Mouse (Mus musculus) lung, postnatal 10 days (tissue): Measurements from ENCODE around the gene Tcap.

Experiments
- DNase-seq: peaks from one replicate; pipeline ENCODE4 v3.0.0; 2021

Gene Tcap

GRCm38 (mm10) chr11:98383261-98384030 lies at the start of gene Tcap:
Gene Tcap (plus strand): TSS chr11:98383811.
- no peak for DNase-seq

DNA sequence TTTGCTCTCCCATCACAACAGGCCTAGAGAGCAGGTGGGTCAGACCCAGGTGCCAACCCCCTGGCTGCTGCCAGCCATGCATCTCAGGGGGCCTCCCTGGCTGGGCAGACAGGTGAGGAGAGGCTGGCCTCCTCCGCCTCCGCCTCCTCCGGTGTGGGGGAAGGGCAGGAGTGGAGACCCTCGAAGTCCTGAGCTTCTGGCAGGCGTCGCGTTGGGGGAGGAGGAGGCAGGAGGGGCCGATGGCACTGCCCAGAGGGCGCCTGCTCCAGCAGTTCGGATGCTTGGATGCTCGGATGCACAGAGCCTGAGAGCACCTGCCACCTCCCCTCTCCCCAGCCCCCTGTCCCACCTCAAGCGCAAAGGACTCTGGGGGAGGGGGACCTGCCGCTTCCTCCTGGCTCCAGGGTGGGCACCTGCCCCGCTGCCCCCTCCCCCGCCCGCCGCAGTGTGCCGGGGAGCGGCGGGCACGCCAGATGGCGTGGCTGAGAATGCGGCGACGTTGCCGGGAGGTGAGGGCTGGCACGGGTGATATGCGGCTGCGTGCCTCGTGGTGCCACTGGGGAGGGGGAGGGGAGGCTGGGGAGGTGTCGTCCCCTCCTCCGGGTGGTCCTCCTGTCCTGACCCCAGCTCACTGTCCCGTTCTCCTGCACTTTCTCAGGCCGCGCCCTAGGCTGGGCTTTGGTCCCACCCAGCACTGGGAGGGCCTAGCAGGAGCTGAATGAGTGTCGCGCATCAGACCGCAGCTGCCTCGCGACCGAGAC lies 49.5 kb upstream of the Tcap start:
- no peak for DNase-seq

GRCm38 (mm10) chr11:98335250-98335649 lies 48.4 kb upstream of the Tcap start:
- DNase-seq = no peak

DNA sequence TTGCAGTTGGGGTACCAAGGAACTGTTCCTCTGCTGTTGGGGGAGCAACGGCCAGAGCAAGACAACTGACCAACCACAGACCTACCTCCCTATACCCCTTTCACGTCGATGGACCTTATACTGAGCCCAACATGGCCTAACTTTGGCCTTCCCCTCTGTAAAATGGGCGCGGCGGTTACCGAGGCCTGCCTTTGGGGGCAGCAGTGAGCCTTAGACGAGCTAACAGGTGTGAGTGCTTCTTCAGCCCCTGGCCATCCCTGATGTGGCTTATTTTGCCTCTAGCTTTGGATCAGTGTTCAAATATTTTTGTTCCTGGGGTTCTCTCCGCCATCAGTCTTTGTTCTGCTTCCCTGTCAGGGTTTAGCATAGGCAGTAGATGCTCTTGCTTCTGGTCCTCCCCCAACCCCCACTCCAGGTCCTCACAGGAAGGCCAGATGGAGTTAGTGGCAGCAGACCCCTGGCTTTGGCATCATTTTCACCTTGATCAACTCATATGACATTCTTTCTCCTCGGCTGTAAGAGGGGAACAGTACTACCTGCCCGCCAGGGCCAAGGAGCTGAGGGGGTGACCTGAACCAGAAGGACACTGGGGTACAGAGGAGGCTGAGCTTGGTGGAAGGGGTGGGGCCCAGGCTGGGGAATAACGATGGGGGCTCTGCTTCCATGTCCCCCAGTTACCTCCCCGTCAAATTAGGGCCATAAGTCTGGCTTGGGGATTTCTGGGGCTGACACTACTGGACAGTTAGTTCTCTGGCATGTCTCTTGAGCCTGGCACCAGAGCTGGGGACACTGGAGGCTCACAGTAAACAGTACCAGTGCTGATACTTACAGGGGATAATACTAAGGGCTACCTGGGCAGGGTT lies 47.1 kb upstream of the Tcap start:
- DNase-seq = no peak

- peak; percentile 57 for DNase-seq
Measured at GRCm38 (mm10) chr11:98338507-98338961, 45.1 kb upstream of the Tcap start.

DNA sequence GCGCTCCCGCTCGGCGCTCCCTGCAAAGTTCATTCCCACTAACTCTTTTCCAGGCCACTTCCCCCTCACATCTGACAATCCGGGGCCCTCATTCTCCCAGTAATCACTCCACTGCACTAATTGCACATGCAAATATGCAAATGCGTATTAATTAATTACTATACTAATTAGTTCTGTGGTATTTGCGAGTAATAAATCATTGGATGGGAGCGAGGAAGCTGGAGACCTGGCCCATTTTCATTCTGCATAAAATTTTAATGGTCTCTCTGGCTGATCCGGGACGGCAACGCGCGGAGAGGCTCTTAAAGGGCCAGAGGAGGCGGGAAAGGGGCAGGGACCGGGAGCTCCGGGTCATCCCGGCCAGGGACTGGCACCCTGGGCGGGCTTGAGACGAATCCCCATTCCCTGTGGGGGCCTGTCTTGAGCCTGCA lies 44.5 kb upstream of the Tcap start:
- DNase-seq = no peak

DNA sequence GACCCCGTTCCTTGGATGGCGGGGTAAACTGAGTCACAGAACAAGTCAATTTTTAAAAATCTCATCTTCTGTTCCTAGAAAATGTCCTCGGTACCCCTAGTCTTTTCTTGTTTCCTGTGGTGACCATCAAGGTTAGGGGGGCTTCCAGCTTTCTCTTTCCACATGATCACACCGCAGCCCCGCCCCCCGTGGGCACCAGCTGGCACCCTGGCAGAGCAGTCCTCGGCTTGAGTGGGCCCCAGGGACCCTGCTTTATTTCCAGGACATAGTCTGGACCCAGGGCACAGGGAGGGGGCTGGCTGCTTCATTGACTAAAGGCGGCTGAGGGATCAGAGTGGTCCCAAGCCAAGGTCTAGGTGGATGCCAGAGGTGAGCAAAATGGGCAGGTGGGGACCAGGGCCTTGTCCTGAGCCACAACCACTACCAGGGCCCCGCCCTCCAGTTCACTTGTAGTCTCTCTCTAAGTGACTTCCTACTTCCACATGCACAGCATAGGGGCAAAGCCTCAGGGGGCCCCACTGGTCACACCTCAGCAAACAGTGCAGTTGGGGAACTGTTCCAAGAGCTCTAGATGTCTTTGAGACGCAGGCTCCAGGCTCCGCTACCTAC lies 43.8 kb upstream of the Tcap start:
- no peak for DNase-seq

GRCm38 (mm10) chr11:98340597-98340996 lies 43.0 kb upstream of the Tcap start:
- DNase-seq = no peak

DNA sequence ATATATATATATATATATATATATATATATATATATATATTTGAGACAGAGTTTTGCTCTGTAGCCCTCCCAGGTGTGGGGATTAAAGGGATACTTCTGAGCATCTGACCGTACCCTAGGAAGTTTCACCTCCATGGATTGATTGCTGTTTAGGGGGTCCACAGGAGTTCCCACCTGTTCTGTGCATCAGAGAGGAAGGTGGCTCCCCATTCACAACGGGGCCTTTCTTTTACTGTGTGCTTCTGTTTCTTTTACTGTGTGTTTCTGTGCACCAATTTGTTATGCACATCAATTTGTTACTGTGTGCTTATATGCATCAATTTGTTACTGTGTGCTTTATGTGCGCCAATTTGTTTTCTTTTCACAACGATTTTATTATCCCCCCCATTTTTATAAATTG lies 42.4 kb upstream of the Tcap start:
- no peak for DNase-seq

DNA sequence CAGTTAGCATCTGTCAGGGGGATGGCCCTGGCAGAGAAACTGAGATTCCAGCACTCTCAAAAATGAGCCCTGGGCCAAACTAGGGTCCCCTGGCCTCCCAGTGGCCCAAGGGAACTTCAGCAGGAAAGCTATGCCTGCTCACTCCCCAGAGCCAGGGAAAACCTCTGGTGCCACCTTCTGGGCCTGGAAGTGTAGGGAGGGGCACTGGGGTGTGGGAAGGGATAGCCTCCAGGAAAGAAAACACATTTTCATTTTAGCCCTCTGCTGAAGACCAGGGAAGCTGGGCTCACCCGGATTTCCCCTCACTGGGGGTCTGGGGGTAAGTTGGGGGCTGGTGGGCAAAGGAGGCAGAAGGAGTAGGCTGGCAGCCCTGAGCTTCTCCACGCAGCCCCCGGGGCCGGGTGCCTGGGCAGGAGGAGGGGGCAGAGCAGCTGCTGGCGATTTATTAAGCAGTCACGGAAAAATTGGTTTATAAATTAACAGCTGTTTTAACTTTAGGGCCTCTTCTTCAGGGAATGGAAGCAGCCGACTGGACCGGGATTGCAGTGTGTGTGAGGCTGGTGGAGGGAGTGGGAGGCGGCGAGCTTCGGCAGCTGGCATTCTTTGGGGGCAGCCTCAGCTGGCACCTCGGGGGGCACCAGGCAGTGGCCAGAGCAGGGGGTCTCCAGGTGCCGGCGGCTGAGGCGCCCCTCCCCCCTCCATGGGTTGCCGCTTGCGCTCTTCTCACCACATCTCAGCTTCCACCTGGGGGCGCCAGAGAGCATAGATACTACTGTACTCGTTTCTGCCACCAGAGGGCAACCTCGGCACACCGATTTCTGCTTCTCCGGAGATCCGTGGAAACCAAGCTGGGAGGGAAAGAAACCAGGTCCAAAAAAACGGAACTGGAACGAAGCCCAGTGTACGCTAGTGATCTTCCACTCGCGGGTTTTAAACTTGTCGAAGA lies 41.3 kb upstream of the Tcap start:
- DNase-seq = peak; percentile 94

- DNase-seq = peak; percentile 86
Measured at GRCm38 (mm10) chr11:98345253-98345652, 38.4 kb upstream of the Tcap start.

- DNase-seq = no peak
Measured at GRCm38 (mm10) chr11:98346168-98346567, 37.4 kb upstream of the Tcap start.

DNA sequence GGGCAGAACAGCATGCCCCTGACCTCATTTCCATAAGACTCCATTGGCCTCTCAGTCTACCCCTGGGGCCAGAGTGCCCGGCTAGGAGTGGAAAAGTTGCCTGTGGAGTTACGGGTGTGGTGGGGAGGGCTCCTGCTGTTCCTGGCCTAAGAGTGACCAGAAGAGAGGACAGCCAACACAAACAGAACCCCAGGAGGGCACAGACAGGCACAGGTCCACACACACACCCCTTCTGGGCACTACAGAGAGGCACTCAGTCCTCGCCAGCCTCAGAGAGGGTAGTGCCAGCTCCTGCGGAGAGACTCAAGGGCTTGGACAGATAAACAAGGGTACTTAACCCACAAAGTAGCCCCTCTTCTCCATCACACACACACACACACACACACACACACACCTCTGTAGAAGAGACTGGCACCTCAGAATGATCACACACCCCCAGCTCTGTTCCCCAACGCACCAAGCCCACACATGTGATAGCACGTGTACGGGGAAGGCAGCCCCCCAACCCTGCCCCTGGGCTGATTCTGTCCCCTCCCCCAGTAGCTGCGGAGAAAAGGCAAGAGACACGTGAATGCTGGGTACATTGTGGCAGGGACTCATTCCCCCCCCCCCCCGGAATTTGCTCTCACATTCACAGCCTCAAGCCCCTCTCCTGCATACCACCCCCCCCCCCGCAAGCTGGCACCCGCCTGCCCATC lies 36.1 kb upstream of the Tcap start:
- no peak for DNase-seq

DNA sequence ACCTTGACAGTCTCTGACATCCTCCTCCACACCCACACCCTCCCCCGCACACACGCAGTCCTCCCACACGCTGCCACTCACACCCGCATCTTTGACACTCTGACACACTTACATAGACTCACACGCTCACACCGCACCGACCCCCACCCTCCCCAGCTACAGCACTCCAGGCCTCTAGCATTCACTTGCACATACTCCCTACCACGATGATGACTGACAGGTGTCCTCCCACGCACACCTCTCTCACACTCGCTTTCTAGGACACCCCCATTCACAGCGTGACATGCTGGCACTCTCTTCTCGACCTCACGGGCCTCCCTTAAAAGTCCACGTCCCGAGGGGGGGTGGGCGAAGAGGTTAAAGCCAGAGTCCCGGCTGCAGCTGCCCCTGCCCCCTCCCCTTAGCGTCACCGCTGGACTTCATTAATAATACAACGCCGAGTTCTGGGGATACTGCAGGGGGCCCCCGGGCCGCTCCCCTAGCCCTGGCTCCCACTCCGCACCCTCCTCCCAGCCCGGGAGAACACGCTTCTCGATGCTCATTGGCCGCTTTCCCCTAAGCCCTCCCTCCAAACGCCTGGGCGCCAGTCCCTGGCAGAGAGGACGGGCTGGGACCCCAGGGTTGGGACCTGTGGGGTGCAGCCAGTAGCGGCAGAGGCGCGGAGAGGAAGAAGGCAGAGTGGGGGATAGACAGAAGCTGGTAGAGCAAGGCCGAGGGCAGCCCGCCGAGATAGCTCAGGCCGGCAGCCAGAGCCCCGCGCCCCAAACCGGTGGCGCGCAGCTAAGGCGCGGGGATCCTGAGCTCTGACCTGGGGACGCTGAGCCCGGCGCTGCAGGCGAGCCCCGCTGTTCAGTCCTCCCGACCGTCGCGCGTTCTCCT lies 35.3 kb upstream of the Tcap start, which contains the start of gene Ppp1r1b:
Gene Ppp1r1b (plus strand): TSS at position 322 of the 879 bp plus-strand sequence.
- peak; percentile 62 for DNase-seq

DNA sequence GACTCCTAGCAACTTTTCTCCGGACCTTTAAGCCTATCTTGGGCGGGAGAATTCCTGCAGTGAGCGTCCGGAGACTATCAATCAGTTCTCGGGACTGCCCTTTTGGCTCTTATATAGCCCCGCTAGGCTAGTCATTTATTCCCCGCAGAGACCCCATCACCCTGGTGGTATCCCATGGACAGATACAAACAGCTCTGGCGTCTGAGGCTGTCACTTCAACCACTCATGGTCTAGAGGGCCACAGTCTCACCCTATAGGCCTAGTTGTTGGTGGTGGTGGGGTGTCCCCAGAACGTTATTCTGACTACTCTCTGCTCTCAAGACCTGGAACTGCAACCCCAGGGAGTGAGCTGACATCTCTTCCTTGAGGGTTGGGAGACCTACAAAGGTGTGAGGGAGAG lies 34.3 kb upstream of the Tcap start:
- DNase-seq = no peak

DNA sequence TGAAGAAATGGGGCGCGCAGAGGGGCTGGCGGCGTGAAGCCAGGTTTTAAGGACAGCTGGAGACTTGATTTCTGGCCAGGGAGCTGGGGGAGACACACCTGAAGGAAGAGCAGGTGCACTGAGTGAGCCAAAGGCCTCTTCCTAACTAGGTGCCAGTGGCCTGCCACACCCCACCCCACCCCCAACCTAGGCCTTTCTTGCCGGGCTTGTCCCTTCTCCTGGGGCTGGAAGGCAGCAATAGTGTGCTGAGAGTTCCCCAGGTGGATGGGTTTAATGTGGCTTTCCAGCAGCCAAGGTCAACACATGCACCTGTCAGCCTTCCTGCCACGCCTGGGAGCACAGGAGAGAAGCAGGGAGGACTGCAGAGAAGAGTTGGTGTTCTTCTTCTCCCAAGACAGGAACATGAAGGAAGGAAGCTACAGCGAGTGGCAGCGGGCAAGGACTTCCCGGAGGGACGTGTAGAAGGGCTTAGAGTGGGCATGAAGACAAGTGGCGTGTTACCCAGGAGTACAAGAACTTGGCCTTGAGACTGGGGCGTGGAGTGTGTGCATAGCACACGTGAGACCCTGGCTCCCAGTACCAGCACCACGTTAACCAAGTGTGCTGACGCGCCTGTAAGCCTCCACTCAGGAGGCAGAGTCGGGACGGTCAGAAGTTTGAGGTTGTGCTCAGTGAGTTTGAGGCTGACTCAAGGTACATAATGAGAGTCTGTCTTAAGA lies 31.2 kb upstream of the Tcap start:
- DNase-seq = no peak

DNA sequence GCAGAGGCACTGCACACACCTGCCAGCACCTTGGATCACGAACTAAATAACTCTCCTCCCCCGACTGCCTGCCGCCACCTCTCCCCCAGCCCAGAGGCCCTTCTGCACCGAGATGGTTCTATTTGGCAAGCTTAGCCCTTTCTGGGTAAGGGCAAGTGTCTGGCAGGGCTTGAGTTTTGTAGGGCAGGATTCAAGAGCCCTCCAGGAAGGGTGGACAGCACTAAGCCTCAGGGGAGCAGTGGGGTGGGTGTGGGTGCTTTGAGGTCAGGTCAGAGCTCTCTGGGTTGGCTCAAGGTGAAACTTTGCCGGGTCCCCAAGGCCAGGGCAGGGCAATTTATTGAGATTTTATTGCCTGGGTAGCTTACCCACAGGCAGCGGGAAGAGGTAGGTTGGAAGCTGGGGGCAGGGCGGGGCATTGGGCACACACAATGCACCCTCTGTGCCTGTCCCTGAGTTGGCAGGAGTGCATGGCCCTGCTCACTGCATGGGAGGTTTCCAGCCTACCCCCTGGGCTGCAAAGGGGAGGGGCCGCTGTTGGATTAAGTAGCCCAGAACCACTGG lies 29.9 kb upstream of the Tcap start:
- DNase-seq = peak; percentile 53

DNA sequence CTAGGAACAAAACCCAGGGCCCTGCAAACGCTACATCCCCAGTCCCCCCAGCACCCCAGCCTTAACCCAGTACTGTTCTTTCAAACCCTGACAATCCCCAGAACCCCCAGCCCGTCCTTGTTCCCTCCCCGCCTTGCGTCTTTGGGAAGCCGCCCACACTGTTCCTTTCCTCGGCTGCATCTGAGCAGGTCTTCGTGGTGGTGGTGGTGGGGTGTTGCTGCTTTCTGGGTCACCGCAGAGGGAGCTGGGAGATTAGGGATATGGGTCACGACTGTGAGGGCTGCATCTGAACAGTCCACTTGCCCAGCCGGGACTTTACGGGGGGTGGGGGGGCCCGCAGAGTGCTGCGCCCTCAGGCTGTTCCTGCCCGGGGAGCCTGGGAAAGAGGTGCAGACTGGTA lies 29.2 kb upstream of the Tcap start:
- no peak for DNase-seq
